Mouse (Mus musculus) embryonic facial prominence, embryonic 12.5 days (tissue): Measurements from ENCODE around the gene Nos1ap. TPM values are rescaled to one million over a fixed set of nuclear protein-coding genes. Genes with fewer than 3 reads are reported as not detected.
A peak's percentile ranks its signal among the peaks of the same experiment; 100 is the strongest.

Source experiments
- ATAC-seq: fragments of 200-750 bp; cut with Nextera tagmentation; 2 replicates; pipeline ENCODE4 v1.8.0; 2017; ENCODE audit not compliant: insufficient number of reproducible peaks, insufficient read depth, low FRiP score, low TSS enrichment
- H3K27ac ChIP-seq: fragments of 300-500 bp; sonication (generic); 2 replicates; pipeline ENCODE4 v1.5.1; 2016; ENCODE audit warnings: mild to moderate bottlenecking
- H3K27me3 ChIP-seq: fragments of 300-500 bp; sonication (generic); 2 replicates; pipeline ENCODE4 v1.6.1; 2016; ENCODE audit warnings: mild to moderate bottlenecking, moderate library complexity
- H3K36me3 ChIP-seq: fragments of 300-500 bp; sonication (generic); 2 replicates; pipeline ENCODE4 v1.6.1; 2016; ENCODE audit warnings: mild to moderate bottlenecking
- H3K4me1 ChIP-seq: fragments of 300-500 bp; sonication (generic); 2 replicates; pipeline ENCODE4 v1.6.1; 2016
- H3K4me2 ChIP-seq: fragments of 300-500 bp; sonication (generic); replicated peaks from 2 replicates; pipeline ENCODE4 v1.6.1; 2016; ENCODE audit warnings: mild to moderate bottlenecking, moderate library complexity
- H3K4me3 ChIP-seq: fragments of 300-500 bp; sonication (generic); 2 replicates; pipeline ENCODE4 v1.5.1; 2016; ENCODE audit warnings: mild to moderate bottlenecking
- H3K9ac ChIP-seq: fragments of 300-500 bp; sonication (generic); 2 replicates; pipeline ENCODE4 v1.6.1; 2016; ENCODE audit warnings: mild to moderate bottlenecking, moderate library complexity
- H3K9me3 ChIP-seq: fragments of 300-500 bp; sonication (generic); 2 replicates; pipeline ENCODE4 v1.6.1; 2016; ENCODE audit warnings: mild to moderate bottlenecking, moderate library complexity
- WGBS: fragments of 180-500 bp; shearing (Covaris S2); methylation state at CpG from one replicate; pipeline ENCODE4 v1.1.7; 2016; 5-methylcytosine and 5-hydroxymethylcytosine counted together
- polyA plus RNA-seq: library from polyadenylated mRNA; unstranded; fragments of >200 nt; fragmentation: Nextera tagmentation; extraction: Ambion mirVana; gene quantifications from 2 replicates; pipeline ENCODE4 v1.2.1, GENCODE M21; 2016

The Nos1ap gene
- polyA plus RNA-seq, 1 experiment from 2014 or later = 10.9 TPM

DNA sequence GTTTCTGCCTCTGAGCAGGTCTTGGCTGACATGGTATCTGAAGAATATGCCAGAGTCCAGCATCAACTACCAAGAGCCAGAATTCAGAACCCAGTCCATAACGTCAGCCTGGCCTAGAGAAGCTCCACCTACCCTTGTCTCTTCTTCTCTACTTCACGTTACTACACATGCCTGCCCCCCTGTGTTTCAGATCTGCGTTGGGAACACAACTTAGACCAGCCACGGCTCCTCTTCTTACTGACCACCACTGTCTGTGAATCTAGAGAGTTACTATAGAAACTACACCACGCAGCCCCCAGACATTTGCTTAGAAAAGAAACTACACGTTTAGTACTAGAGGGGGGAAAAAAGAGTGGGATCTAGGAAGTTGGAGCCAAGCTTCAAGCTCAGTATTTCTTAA is 2.9 kb downstream of the Nos1ap start:
- Histone ChIP-seq H3K4me3 (no peak overlapping the region), H3K4me2 (no peak overlapping the region), H3K9me3 (no peaks in the 10 kb centered on the region), H3K9ac (no peak overlapping the region), H3K4me1 (peaks cover 13% of the 10 kb centered on the region), H3K27me3 (0 out of 2 replicates have a peak, but pooled peaks cover 5% of the 10 kb centered on the region), H3K36me3 (no peaks in the 10 kb centered on the region; the same call in 1 of the 2 replicates), H3K27ac (no peak overlapping the region)
- ATAC-seq = no peak
- WGBS = 76% methylated on average over 6 of the region's 6 CpGs

DNA sequence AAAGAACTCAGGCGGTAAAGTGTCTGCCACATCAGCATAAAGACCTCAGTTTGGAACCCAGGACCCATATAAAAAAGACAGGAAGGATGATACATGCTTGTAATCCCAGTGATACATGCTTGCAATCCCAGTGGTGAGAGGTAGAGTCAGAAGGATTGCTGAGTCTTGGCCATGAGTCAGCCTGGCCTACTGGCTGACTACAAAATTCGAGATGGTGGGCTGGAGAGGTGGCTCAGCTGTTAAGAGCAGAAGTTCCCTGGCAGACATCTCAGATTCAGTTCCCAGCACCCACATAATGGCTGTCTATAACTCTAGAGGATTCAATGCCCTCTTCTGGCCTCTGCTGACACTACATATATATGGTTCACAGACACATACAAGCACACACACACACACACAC is 5.7 kb downstream of the Nos1ap start:
- Histone ChIP-seq H3K9me3 (no peaks in the 10 kb centered on the region), H3K4me2 (no peak overlapping the region), H3K4me3 (no peak overlapping the region), H3K27me3 (0 out of 2 replicates have a peak, but pooled peaks cover 5% of the 10 kb centered on the region), H3K9ac (no peak overlapping the region), H3K36me3 (no peaks in the 10 kb centered on the region; the same call in 1 of the 2 replicates), H3K4me1 (peaks cover 26% of the 10 kb centered on the region), H3K27ac (no peak overlapping the region)
- 92% methylated on average over 2 of the region's 2 CpGs for WGBS
- ATAC-seq = no peak

DNA sequence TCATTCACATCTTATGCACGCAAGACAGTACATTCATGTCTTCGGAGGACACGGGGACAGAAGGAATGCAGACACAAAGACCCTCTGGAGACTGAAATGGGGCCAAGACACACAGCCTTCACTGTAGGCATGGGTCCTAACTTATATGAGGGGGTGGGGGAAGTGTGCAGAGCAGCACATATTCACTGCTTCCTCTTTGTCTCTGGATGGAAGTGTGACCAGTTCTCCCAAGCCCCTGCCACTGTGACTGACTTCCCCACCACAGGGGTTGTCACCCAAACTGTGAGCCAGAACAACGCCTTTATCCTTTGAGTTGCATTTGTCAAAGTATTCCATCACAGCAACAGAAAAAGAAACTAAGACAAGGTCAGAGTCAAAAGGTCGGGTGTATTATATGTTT is 7.3 kb downstream of the Nos1ap start:
- Histone ChIP-seq H3K36me3 (no peaks in the 10 kb centered on the region; the same call in 1 of the 2 replicates), H3K4me1 (peaks cover 15% of the 10 kb centered on the region), H3K9ac (no peak overlapping the region), H3K27ac (no peak overlapping the region), H3K4me3 (no peak overlapping the region), H3K27me3 (no peaks in the 10 kb centered on the region), H3K4me2 (no peak overlapping the region), H3K9me3 (no peaks in the 10 kb centered on the region)
- no peak for ATAC-seq
- WGBS = 80% methylated on average over 5 of the region's 5 CpGs

DNA sequence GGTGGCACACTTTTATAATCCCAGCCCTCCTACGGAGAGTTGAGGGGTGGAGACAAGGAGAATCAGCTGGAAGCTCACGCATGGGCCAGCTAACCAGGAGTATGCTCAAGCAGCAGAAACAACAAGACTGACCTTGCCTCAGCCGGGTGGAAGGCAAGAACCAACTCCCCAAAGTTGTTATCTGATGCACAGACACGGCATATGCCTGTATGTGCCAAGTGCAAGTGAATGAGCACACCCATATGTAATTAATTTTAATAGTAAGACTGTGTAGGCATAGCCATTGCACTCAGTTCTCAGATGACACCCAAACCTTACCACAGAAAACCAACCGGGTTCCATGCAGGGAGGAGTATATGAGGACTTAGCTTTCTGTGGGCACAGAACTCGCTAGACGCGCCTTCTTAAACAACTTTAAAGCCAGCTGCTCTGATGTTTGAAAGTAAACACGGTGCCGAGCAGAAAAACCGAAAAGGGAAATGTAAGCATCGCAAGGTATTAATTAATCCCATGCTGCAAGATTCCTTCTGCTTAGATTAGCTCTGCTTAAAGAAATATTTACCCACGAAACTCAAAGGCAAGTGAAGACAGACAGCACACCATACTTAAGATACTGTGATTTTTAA is 9.1 kb downstream of the Nos1ap start:
- ATAC-seq = no peak
- H3K4me1 ChIP-seq = peaks cover 30% of the 10 kb centered on the region
- H3K4me3 ChIP-seq = no peak overlapping the region
- H3K9ac ChIP-seq = no peak overlapping the region
- H3K9me3 ChIP-seq = no peaks in the 10 kb centered on the region
- 32% methylated on average over 13 of the region's 13 CpGs for WGBS
- H3K27me3 ChIP-seq = no peaks in the 10 kb centered on the region
- H3K27ac ChIP-seq = 0 out of 2 replicates have a peak overlapping the region, but pooled peaks have one; percentile 11
- H3K36me3 ChIP-seq = no peaks in the 10 kb centered on the region; the same call in 1 of the 2 replicates
- peak overlapping the region; percentile 15; the same call in 1 of the 2 replicates for H3K4me2 ChIP-seq

DNA sequence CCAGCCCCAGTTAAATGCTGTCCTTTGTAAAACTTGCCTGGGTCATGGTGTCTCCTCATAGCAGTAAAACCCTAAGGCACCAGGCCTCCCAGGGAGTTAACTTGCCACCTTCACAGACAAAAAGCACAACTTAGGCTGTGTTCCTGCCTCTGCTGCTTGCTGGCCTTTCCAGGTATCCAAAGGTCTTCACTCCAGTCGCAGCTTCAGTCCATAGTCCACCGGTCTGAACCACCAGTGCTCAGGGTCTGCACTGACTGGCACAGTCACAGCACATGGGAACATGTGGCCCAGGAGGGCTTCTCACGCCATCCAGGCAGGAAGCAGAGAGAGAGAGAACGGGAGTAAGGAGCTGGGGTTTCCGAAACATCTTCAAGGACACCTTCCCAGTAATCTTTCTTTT is 10.2 kb downstream of the Nos1ap start:
- no peaks in the 10 kb centered on the region for H3K9me3 ChIP-seq
- no peak for ATAC-seq
- WGBS = 91% methylated on average over 5 of the region's 5 CpGs

DNA sequence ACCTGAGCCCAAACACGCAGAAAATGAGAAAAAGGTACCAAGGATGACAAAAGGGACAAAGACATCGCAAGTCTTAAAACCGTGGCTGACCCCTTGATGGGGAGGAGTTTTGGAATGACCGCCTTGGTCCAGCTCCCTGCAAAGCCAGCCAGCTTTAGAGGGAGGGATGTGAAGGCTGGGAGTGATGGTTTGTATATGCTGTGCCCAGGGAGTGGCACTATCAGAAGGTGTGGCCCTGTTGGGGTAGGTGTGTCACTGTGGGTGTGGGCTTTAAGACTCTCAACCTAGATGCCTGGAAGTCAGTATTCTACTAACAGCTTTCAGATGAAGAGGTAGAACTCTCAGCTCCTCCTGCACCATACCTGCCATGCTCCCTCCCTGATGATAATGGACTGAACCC is 10.6 kb downstream of the Nos1ap start:
- WGBS = 96% methylated on average over 4 of the region's 4 CpGs
- Histone ChIP-seq H3K9me3 (no peaks in the 10 kb centered on the region), H3K4me3 (no peak overlapping the region), H3K36me3 (no peaks in the 10 kb centered on the region), H3K27me3 (no peaks in the 10 kb centered on the region), H3K27ac (no peak overlapping the region), H3K4me2 (no peak overlapping the region), H3K9ac (no peak overlapping the region), H3K4me1 (peaks cover 34% of the 10 kb centered on the region)
- no peak for ATAC-seq

More for the DNA sequence above, 10.2 kb downstream of the Nos1ap start:
- H3K9ac ChIP-seq = no peak overlapping the region
- H3K27me3 ChIP-seq = no peaks in the 10 kb centered on the region
- no peaks in the 10 kb centered on the region for H3K36me3 ChIP-seq
- H3K4me2 ChIP-seq = no peak overlapping the region
- no peak overlapping the region for H3K27ac ChIP-seq
- H3K4me1 ChIP-seq = peaks cover 34% of the 10 kb centered on the region
- no peak overlapping the region for H3K4me3 ChIP-seq

DNA sequence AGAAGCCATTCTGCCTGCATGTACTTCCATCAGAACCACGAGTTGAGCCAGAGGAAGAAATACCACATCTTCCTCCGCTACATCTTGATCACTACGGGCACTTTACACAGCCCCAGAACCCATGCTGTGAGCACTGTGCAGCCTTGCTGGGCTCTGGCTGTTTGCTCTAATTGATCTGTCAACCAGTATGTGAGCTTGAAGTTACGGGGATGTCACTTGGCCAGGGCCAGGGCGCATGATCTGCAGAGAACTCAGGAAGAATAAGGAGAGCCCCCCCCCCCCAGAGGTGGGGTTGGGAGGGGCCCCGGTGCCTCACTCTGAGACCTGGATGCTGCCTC is 13.0 kb downstream of the Nos1ap start:
- Histone ChIP-seq H3K4me1 (peaks cover 34% of the 10 kb centered on the region), H3K36me3 (no peaks in the 10 kb centered on the region), H3K4me3 (no peak overlapping the region), H3K27me3 (no peaks in the 10 kb centered on the region), H3K9ac (no peak overlapping the region), H3K9me3 (no peaks in the 10 kb centered on the region), H3K4me2 (no peak overlapping the region), H3K27ac (no peak overlapping the region)
- ATAC-seq = no peak
- 35% methylated on average over 6 of the region's 6 CpGs for WGBS

DNA sequence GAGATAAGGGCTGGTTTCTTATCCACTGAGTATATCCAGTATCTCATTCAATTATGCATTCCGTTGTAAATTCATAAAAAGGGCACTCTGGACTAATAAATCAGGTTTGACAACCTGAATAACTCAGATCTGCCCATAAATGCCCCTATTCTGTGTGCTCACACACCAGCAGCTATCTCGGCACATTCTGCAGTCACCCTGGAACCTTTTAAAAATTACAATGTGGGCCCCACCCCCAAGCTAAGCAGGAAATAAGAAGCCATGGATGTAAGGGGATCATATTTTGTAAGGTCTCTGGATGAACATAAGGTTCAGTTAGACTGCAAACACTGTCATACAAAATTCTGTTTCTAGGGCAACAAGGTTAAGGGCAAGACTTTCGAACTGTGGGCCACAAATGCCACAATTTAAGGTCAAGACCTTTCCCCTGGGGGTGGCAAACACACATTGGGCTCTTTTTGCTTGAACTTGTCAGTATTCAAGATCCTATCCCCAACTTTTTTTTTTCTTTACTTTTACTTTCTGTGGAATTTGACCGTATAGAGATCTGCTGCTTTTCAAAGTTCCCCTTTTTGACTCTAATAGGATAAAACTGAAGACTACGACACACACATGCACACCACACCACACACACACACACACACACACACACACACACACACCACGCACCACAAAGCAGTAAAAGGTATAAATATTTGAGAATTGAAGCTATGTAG is 13.5 kb downstream of the Nos1ap start:
- H3K27ac ChIP-seq = no peak overlapping the region
- no peaks in the 10 kb centered on the region for H3K27me3 ChIP-seq
- no peak overlapping the region for H3K4me2 ChIP-seq
- ATAC-seq = no peak
- H3K9ac ChIP-seq = no peak overlapping the region
- no peaks in the 10 kb centered on the region for H3K36me3 ChIP-seq
- H3K9me3 ChIP-seq = no peaks in the 10 kb centered on the region
- peaks cover 30% of the 10 kb centered on the region for H3K4me1 ChIP-seq
- no peak overlapping the region for H3K4me3 ChIP-seq
- 32% methylated on average over 6 of the region's 6 CpGs for WGBS

DNA sequence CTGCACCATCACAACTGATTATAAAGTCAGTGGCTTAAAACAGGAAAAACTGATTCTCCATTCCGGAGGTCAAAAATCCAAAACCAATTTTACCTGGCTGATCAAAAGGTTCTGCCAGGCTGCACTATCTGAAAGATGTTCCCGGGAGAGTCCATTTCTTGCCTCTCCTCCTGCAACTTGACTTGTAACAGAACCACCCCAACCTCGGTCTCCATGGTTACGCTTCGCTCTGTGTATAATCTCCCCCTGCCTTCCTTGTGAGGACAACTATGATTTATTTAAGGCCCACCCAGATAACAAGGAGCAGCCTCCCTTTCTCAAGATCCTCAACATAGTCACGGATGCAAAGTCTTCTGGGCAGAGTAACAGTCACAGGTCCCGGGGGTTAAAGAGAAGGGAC is 16.5 kb downstream of the Nos1ap start:
- WGBS = 87% methylated on average over 7 of the region's 7 CpGs
- no peak for ATAC-seq

DNA sequence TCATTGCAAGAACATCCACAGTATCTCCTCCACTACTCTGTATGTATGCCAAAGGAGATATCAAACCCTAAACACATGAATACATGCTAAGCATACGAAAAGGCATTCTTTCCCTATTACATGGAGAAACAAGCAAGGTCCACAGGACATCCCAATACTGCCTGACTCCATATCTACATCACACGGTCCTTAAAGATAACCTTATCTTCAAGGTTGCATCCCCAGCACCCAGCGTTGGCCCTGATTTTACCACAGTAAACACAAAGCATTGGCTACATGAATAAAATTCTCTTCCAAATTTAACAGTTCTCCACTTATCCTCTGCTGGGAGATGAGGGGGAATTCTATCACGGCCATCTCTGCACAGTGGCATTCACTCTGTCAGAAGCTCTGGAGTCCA is 22.7 kb downstream of the Nos1ap start:
- Histone ChIP-seq H3K4me3 (no peak overlapping the region), H3K36me3 (no peaks in the 10 kb centered on the region)
- 92% methylated on average over 4 of the region's 4 CpGs for WGBS

More for the DNA sequence above, 16.5 kb downstream of the Nos1ap start:
- Histone ChIP-seq H3K4me2 (no peak overlapping the region), H3K9ac (no peak overlapping the region), H3K27ac (no peak overlapping the region), H3K9me3 (no peaks in the 10 kb centered on the region), H3K27me3 (no peaks in the 10 kb centered on the region), H3K36me3 (no peaks in the 10 kb centered on the region), H3K4me3 (no peak overlapping the region), H3K4me1 (peaks cover 19% of the 10 kb centered on the region)

DNA sequence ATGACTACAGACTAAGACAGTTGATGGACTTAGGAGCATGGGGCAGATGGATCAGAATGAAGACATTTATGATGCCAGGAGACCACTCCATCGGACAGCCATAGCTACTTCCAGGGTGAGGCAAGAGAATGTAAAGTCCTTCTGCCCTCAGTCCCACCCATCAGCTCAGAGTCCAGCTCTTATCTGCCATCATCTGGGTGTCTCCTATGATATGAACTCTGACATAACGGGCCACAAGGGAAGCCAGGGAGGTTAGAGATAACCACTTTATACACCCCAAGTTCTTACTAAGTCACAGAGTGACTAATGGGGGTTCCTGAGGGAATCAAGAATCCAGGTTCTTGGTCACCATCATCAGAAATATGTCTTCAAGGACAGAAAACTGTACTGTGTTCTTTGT is 23.1 kb downstream of the Nos1ap start:
- no peaks in the 10 kb centered on the region for H3K4me1 ChIP-seq
- H3K9me3 ChIP-seq = no peaks in the 10 kb centered on the region
- H3K36me3 ChIP-seq = no peaks in the 10 kb centered on the region
- H3K27ac ChIP-seq = no peak overlapping the region
- H3K9ac ChIP-seq = no peak overlapping the region
- H3K27me3 ChIP-seq = no peaks in the 10 kb centered on the region
- no peak for ATAC-seq
- no peak overlapping the region for H3K4me3 ChIP-seq
- no peak overlapping the region for H3K4me2 ChIP-seq
- 91% methylated on average over 2 of the region's 2 CpGs for WGBS

More for the DNA sequence above, 22.7 kb downstream of the Nos1ap start:
- Histone ChIP-seq H3K27me3 (no peaks in the 10 kb centered on the region), H3K27ac (no peak overlapping the region), H3K4me2 (no peak overlapping the region), H3K9me3 (no peaks in the 10 kb centered on the region), H3K9ac (no peak overlapping the region), H3K4me1 (no peaks in the 10 kb centered on the region)
- ATAC-seq = no peak

DNA sequence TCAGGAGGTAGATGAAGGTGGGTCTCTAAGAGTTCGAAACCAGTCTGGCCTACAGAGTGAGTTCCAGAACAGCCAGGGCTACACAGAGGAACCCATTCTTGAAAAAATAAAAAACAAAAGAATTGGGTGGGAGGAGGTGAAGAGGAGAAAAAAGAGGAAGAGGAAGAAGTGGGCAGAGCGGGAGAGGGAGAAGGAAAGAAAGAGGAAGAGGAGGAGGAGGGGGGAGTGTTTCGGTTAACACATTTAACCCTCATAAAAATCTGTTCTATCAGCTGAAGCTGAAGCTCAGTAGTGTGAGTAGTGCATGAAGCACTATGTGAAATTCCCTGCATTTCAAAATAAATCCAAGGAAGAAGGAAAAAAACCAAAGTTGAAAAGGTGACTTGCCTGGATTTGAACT is 24.7 kb downstream of the Nos1ap start:
- H3K27ac ChIP-seq = no peak overlapping the region
- no peak overlapping the region for H3K9ac ChIP-seq
- H3K27me3 ChIP-seq = no peaks in the 10 kb centered on the region
- no peaks in the 10 kb centered on the region for H3K4me1 ChIP-seq
- H3K36me3 ChIP-seq = no peaks in the 10 kb centered on the region
- H3K4me3 ChIP-seq = no peak overlapping the region
- H3K4me2 ChIP-seq = no peak overlapping the region
- H3K9me3 ChIP-seq = no peaks in the 10 kb centered on the region
- WGBS = 88% methylated on average over 3 of the region's 3 CpGs
- no peak for ATAC-seq
